Mouse (Mus musculus): ENCODE results near the gene Gif.

GRCm38 (mm10) chr19:11788876-11789275, 41.5 kb downstream of the Gif start:
- TF ChIP-seq CTCF (IDR thresholded peaks at IDR 0.05) = no peak
- TF ChIP-seq POLR2A (IDR thresholded peaks at IDR 0.05; ENCODE audit: insufficient read depth, low read depth, low read length) = no peak
- no peak for TF ChIP-seq EP300 (IDR thresholded peaks at IDR 0.05; ENCODE audit: insufficient read depth, low read depth, low read length)
